Mouse (Mus musculus) small intestine, adult 2 months (tissue): ENCODE measurements at regions not wholly inside any gene's neighbourhood (a gene's known extent, or its start where the extent isn't known, plus 50 kb on each side); places are given as distances from the start of the nearest gene placed in this dataset.

ENCODE experiments used
- CTCF ChIP-seq: fragments of 200-500 bp; IDR thresholded peaks from 2 replicates; pipeline ENCODE4 v1.5.1; 2012; ENCODE audit warnings: low read depth, mild to moderate bottlenecking, control low read depth, inconsistent platforms, low read length, moderate library complexity, mixed read lengths; ENCODE audit not compliant: insufficient replicate concordance, insufficient read length; ENCODE audit errors: extremely low read depth
- POLR2A ChIP-seq: fragments of 200-500 bp; IDR thresholded peaks from 2 replicates; pipeline ENCODE4 v1.6.1; 2012; ENCODE audit warnings: low read depth, mild to moderate bottlenecking, control low read depth, inconsistent platforms, low read length, moderate library complexity

DNA sequence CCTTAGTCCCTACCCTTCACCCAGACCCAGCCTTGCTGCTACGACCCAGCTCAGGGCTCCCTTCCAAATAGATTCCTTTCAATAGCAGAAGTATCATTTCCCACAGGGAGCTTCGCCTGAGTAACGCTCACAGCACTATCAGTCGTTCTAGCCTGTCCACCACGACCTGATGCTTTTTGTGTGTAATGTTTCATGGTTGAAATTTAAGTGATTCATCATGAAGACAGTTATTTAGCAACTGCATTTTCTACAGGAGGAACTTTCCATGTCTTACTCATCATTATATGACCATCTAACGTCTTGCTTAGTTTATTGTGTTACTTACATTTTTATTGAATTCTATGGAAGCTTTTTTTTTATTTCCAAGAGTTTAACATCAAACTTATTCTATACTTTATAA, 314.5 kb upstream of the Acvr2a start:
- TF ChIP-seq CTCF (no peak), POLR2A (no peak)
